Mouse (Mus musculus): ENCODE results near the gene Sinhcaf.

Sinhcaf gene

GRCm38 (mm10) chr6:148873911-148874310, 72.4 kb downstream of the Sinhcaf start:
- DNase-seq (ENCODE audit: low read depth, low spot score): no peak

All from brain, adult 2 months (tissue).